Mouse (Mus musculus) ES-Bruce4 (cell line): ENCODE data around the gene Med19. TPM values are rescaled to one million over a fixed set of nuclear protein-coding genes. Genes with fewer than 3 reads are reported as not detected.

Experiments
- H3K27ac ChIP-seq: 2 replicates; pipeline ENCODE4 v1.5.1; 2012; ENCODE audit warnings: low read length, inconsistent platforms; ENCODE audit not compliant: insufficient read depth
- H3K27me3 ChIP-seq: 2 replicates; pipeline ENCODE4 v1.6.1; 2012; ENCODE audit warnings: mild to moderate bottlenecking, low read length, inconsistent platforms; ENCODE audit not compliant: control insufficient read depth, poor library complexity, insufficient read depth, severe bottlenecking
- H3K36me3 ChIP-seq: 2 replicates; pipeline ENCODE4 v1.6.1; 2012; ENCODE audit warnings: inconsistent platforms, mild to moderate bottlenecking, low read length, moderate library complexity; ENCODE audit not compliant: control insufficient read depth, poor library complexity, insufficient read depth, severe bottlenecking
- H3K4me1 ChIP-seq: one replicate; pipeline ENCODE4 v1.8.1; 2011; ENCODE audit warnings: low read length; ENCODE audit not compliant: control insufficient read depth, insufficient read depth
- H3K4me3 ChIP-seq: 2 replicates; pipeline ENCODE4 v1.5.1; 2011; ENCODE audit warnings: low read depth, mild to moderate bottlenecking, low read length
- H3K9ac ChIP-seq: 2 replicates; pipeline ENCODE4 v1.6.1; 2012; ENCODE audit warnings: low read depth, mild to moderate bottlenecking, inconsistent platforms; ENCODE audit not compliant: poor library complexity, severe bottlenecking
- H3K9me3 ChIP-seq: replicated peaks from 2 replicates; pipeline ENCODE4 v1.6.1; 2012; ENCODE audit warnings: mild to moderate bottlenecking, low read length, inconsistent platforms; ENCODE audit not compliant: control insufficient read depth, poor library complexity, insufficient read depth, severe bottlenecking
- CTCF ChIP-seq: IDR thresholded peaks from one replicate; pipeline ENCODE4 v1.8.1; 2011; ENCODE audit warnings: low read depth, low read length
- EP300 ChIP-seq: IDR thresholded peaks from 2 replicates; pipeline ENCODE4 v1.6.1; 2011; ENCODE audit warnings: low read depth, low read length; ENCODE audit not compliant: insufficient read depth
- POLR2A ChIP-seq: IDR thresholded peaks from one replicate; pipeline ENCODE4 v1.8.1; 2011; ENCODE audit warnings: low read length; ENCODE audit not compliant: insufficient read depth
- polyA plus RNA-seq: library from polyadenylated mRNA; stranded (reverse); fragments of >200 nt; gene quantifications from 2 replicates; pipeline ENCODE4 v1.2.4, GENCODE M21; 2011; ENCODE audit warnings: low read depth; ENCODE audit not compliant: missing spikeins, insufficient read depth, insufficient read length

The Med19 gene
- polyA plus RNA-seq, 1 experiment = 66.1 TPM

DNA sequence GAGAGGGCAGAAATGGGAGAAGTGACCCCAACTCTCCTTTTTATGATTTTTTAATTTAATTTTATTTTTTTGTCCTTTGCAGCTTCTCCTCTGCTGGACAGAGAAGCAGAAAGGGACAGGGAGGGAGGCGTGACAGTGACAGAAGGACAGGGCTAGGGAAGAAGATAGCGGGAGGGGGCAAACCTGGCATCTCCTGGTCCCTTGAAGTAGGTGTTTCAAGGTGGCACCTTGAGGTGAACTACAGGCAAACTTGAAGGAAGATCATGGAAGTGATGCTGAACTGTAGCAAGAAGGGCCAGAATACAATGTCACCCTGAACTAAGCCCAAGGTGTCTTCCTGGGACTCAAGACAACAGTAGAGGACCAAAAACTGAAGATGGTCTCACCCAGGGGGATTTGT lies 56.7 kb downstream of the Med19 start:
- H3K9ac ChIP-seq = no peak overlapping the region
- no peaks in the 10 kb centered on the region for H3K4me1 ChIP-seq
- H3K9me3 ChIP-seq = no peaks in the 10 kb centered on the region
- TF ChIP-seq POLR2A (no peak), EP300 (no peak), CTCF (no peak)
- H3K4me3 ChIP-seq = no peak overlapping the region; the same call in 1 of the 2 replicates
- no peak overlapping the region for H3K27ac ChIP-seq
- H3K27me3 ChIP-seq = no peaks in the 10 kb centered on the region
- no peaks in the 10 kb centered on the region; the same call in 1 of the 2 replicates for H3K36me3 ChIP-seq

- H3K9ac ChIP-seq = no peak overlapping the region
- H3K27ac ChIP-seq = no peak overlapping the region
- no peaks in the 10 kb centered on the region for H3K9me3 ChIP-seq
- H3K4me1 ChIP-seq = no peaks in the 10 kb centered on the region
- no peak overlapping the region for H3K4me3 ChIP-seq
- no peak for TF ChIP-seq EP300
- TF ChIP-seq CTCF = no peak
- TF ChIP-seq POLR2A = no peak
- H3K36me3 ChIP-seq = peaks cover 3% of the 10 kb centered on the region; the same call in 1 of the 2 replicates
- H3K27me3 ChIP-seq = no peaks in the 10 kb centered on the region
Observed at GRCm38 (mm10) chr2:84735346-84735920, 57.2 kb downstream of the Med19 start.

DNA sequence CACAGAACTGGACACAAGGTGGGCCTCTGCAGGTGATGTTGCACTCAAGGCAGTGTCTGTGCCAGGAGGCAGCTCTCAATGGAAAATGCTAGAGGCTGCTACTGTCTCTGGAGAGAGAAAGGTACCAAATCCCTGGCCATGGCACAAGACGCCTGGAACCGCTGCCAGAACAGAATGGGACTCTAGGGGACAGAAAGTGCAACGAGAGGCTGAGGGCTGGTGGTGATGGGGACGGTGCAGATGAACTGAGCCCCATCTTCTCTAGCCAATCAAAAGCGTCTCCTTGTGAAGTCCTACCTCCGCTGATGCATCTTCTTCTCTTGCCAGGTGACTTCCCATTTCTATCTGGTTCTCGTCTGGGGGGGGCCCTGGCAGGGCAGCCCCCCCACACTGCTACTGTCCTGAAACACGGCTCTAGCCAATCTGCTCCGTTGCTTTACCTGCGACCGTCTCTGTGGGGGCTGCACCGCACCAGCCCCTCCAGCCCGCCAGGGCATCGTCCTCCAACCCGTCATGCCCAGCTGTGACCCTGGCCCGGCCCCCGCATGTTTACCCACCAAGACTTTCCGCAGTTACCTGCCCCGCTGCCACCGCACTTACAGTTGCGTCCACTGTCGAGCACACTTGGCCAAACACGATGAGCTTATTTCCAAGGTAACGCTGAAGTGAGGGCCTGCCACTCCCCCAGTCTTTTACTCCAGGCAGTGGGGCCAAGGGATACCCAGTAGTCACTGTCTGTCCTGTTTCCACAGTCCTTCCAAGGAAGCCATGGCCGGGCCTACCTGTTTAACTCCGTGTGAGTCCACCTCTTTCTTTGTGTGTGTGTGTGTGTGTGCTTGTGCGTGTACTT lies 58.3 kb downstream of the Med19 start:
- Histone ChIP-seq H3K4me3 (no peak overlapping the region), H3K27ac (no peak overlapping the region), H3K4me1 (no peaks in the 10 kb centered on the region), H3K9me3 (no peaks in the 10 kb centered on the region), H3K36me3 (peaks cover 4% of the 10 kb centered on the region), H3K9ac (no peak overlapping the region), H3K27me3 (no peaks in the 10 kb centered on the region)
- TF ChIP-seq POLR2A (peak; percentile 23), CTCF (no peak), EP300 (no peak)

DNA sequence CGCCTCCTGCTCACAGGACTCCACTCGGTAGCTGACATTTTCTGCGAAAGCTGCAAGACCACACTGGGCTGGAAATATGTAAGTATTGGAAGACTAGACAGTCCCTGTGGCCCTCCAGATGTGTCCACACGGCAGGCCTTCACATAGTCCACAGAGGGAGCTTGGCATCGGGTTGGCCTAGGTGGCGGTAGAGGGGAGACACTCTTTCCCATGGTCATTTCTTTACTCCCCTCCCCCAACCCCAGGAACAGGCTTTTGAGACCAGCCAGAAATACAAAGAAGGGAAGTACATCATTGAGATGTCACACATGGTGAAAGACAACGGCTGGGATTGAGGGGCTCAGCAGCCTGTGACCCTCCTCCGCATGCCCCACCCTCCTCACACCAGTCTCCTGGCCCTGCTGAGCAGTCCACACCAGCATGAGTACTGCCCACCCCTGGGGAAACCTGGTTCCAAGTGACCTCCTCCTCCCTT lies 59.3 kb downstream of the Med19 start:
- H3K4me1 ChIP-seq = no peaks in the 10 kb centered on the region

More for the DNA sequence above, 59.3 kb downstream of the Med19 start:
- Histone ChIP-seq H3K27me3 (no peaks in the 10 kb centered on the region), H3K27ac (no peak overlapping the region), H3K9me3 (no peaks in the 10 kb centered on the region), H3K36me3 (peaks cover 4% of the 10 kb centered on the region), H3K4me3 (no peak overlapping the region), H3K9ac (peak overlapping the region; percentile 8; the same call in 1 of the 2 replicates)
- no peak for TF ChIP-seq EP300
- TF ChIP-seq CTCF = peak; percentile 26

Other genes with a start within 250 kb of the Med19 start
- gene Tfpi, start 201.6 kb upstream of the Med19 start, polyA plus RNA-seq = 83.3 and 88.5 TPM in 2 replicates
- 239 and 247 TPM in 2 replicates for gene Ctnnd1, start 27.6 kb upstream of the Med19 start, polyA plus RNA-seq
- gene Btbd18, start 19.3 kb upstream of the Med19 start, polyA plus RNA-seq = 1.2 and 2.2 TPM in 2 replicates
- gene Selenoh, start 7.6 kb upstream of the Med19 start, polyA plus RNA-seq = 194 and 215 TPM in 2 replicates
- not detected in 2 replicates for gene Gm28635, start 361 bp upstream of the Med19 start, polyA plus RNA-seq
- gene Tmx2, start 738 bp downstream of the Med19 start, polyA plus RNA-seq = 63.5 and 69.6 TPM in 2 replicates
- 39.6 and 42.4 TPM in 2 replicates for gene Zdhhc5, start 36.8 kb downstream of the Med19 start, polyA plus RNA-seq
- gene Clp1, start 48.9 kb downstream of the Med19 start, polyA plus RNA-seq = 32.9 and 34.9 TPM in 2 replicates
- 0.56 and 0.73 TPM in 2 replicates for gene Ypel4, start 55.7 kb downstream of the Med19 start, polyA plus RNA-seq
- 9.9 and 10.3 TPM in 2 replicates for gene Gm19426, start 65.3 kb downstream of the Med19 start, polyA plus RNA-seq
- 17.2 and 19.2 TPM in 2 replicates for gene Serping1, start 97.0 kb downstream of the Med19 start, polyA plus RNA-seq
- gene Ube2l6, start 120.4 kb downstream of the Med19 start, polyA plus RNA-seq = 12.6 and 14.3 TPM in 2 replicates
- 2.6 and 2.8 TPM in 2 replicates for gene Smtnl1, start 144.2 kb downstream of the Med19 start, polyA plus RNA-seq
- 40.8 and 47.3 TPM in 2 replicates for gene Timm10, start 148.6 kb downstream of the Med19 start, polyA plus RNA-seq
- gene Slc43a1, start 160.4 kb downstream of the Med19 start, polyA plus RNA-seq = 11.5 and 12.3 TPM in 2 replicates
- not detected in 2 replicates for gene Rtn4rl2, start 208.3 kb downstream of the Med19 start, polyA plus RNA-seq